Mouse (Mus musculus): ENCODE measurements around the gene Tenm4.

GRCm38 (mm10) chr7:96267266-96267665, 96.2 kb downstream of the Tenm4 start:
- TF ChIP-seq CTCF (IDR thresholded peaks at IDR 0.05) = no peak
- no peak; the same call in 1 of the 2 replicates for TF ChIP-seq EP300 (IDR thresholded peaks at IDR 0.05)

Data from lung, postnatal 0 days (tissue).